Mouse (Mus musculus) forebrain, embryonic 13.5 days (tissue): ENCODE data around the gene Tigd4. TPM values are rescaled to one million over a fixed set of nuclear protein-coding genes. Genes with fewer than 3 reads are reported as not detected.
"Not testable (repeated sequence)": the region's sequence is repeated elsewhere in the genome, so short reads cannot be mapped to it uniquely, and the experiment has no call there.

Experiments
- ATAC-seq: fragments of 200-750 bp; cut with Nextera tagmentation; 2 replicates; pipeline ENCODE4 v1.8.0; 2017
- H3K27ac ChIP-seq: fragments of 300-500 bp; sonication (generic); 2 replicates; pipeline ENCODE4 v1.5.1; 2015; ENCODE audit warnings: inconsistent platforms, mild to moderate bottlenecking, moderate library complexity
- H3K27me3 ChIP-seq: fragments of 300-500 bp; sonication (generic); 2 replicates; pipeline ENCODE4 v1.6.1; 2015; ENCODE audit warnings: mild to moderate bottlenecking, inconsistent platforms
- H3K36me3 ChIP-seq: fragments of 300-500 bp; sonication (generic); 2 replicates; pipeline ENCODE4 v1.6.1; 2015; ENCODE audit warnings: mild to moderate bottlenecking, inconsistent platforms; ENCODE audit not compliant: poor library complexity, severe bottlenecking
- H3K4me1 ChIP-seq: fragments of 300-500 bp; sonication (generic); 2 replicates; pipeline ENCODE4 v1.6.1; 2015; ENCODE audit warnings: inconsistent platforms
- H3K4me2 ChIP-seq: fragments of 300-500 bp; sonication (generic); 2 replicates; pipeline ENCODE4 v1.6.1; 2015; ENCODE audit warnings: inconsistent platforms, mild to moderate bottlenecking, moderate library complexity
- H3K4me3 ChIP-seq: fragments of 300-500 bp; sonication (generic); 2 replicates; pipeline ENCODE4 v1.5.1; 2015; ENCODE audit warnings: mild to moderate bottlenecking, inconsistent platforms
- H3K9ac ChIP-seq: fragments of 300-500 bp; sonication (generic); 2 replicates; pipeline ENCODE4 v1.6.1; 2015; ENCODE audit warnings: mild to moderate bottlenecking, inconsistent platforms
- H3K9me3 ChIP-seq: fragments of 300-500 bp; sonication (generic); replicated peaks from 2 replicates; pipeline ENCODE4 v1.6.1; 2016; ENCODE audit warnings: inconsistent platforms
- WGBS: fragments of 180-500 bp; shearing (Covaris S2); methylation state at CpG from one replicate; pipeline ENCODE4 v1.1.7; 2015; 5-methylcytosine and 5-hydroxymethylcytosine counted together
- polyA plus RNA-seq: library from polyadenylated mRNA; unstranded; fragments of >200 nt; fragmentation: Nextera tagmentation; extraction: Ambion mirVana; gene quantifications from 2 replicates; pipeline ENCODE4 v1.2.1, GENCODE M21; 2015

The Tigd4 gene
- polyA plus RNA-seq, result not detected in 2 replicates

DNA sequence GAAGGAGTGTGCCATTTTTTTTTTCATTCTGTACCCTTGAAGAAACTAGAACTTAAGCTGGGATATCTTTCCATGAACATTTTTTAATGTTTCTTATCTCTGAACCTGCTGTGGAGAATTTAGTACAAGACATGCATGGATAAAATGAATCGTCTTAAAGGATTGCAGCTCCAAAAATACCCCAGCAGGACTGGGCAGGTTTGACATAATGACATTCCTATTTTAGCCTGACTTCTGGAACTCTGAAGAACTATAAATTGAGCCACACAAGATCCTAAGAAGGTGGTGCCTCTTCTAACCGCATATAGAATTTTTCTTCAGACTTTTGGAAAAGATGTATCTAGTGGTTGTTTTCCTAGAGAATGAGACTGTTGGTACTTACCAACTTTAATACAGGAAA is at the start of gene Tigd4:
TSS of gene Tigd4 (plus strand) at position 301 of the 400 bp plus-strand sequence.
- H3K9me3 ChIP-seq, result no peaks in the 10 kb centered on the region
- H3K36me3 ChIP-seq, result no peaks in the 10 kb centered on the region
- H3K9ac ChIP-seq, result no peak within 1 kb of the TSS
- peaks cover 12% of the 10 kb centered on the region for H3K4me1 ChIP-seq
- WGBS, result 91% methylated on average over 2 of the region's 2 CpGs
- no peak within 1 kb of the TSS for H3K27ac ChIP-seq
- peaks cover 9% of the 10 kb centered on the region for H3K27me3 ChIP-seq
- no peak within 1 kb of the TSS for H3K4me2 ChIP-seq
- ATAC-seq, result no peak
- no peak within 1 kb of the TSS for H3K4me3 ChIP-seq

DNA sequence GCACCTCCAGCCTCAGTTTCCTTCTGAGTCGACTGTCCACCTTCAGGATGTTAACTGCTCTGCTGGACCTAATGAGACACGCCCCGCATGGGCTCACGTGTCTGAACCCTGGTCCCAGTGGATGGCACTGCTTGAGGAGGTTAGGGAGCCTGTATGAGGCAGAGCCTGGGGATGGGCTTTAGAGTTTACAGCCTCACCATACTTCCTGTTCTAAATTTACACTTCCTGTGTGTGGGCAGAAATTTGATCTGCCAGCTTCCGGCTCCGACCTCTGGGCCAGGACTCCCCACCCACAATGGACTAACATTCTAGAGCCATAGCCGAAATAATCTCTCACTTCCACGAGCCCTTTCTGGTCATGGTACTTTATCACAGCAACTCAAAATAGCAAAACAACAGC is 46.2 kb upstream of the Tigd4 start:
- no peak for ATAC-seq
- Histone ChIP-seq H3K4me3 (no peak overlapping the region), H3K27ac (no peak overlapping the region), H3K9ac (no peak overlapping the region), H3K36me3 (no peaks in the 10 kb centered on the region), H3K4me1 (no peaks in the 10 kb centered on the region), H3K27me3 (no peaks in the 10 kb centered on the region), H3K9me3 (no peaks in the 10 kb centered on the region), H3K4me2 (no peak overlapping the region)
- WGBS, result 81% methylated on average over 8 of the region's 8 CpGs

DNA sequence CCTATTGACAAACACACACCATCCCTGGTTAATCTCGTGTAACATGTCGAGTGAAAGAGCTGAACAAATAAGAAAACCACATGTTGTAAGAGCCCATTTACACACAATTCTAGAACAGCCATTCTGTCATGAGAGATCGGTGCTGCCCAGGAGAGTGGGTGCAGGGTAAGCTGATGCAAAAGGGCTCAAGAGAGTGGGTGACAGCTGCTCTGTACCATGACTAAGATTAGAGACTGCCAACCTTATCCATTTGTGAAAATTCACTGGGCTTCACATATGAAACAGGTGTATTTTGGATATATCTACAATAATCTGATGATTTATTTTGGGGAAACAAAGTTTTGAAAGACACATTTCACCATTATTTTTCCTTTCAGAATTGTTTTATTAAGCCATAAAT is 37.6 kb upstream of the Tigd4 start:
- Histone ChIP-seq H3K4me2 (no peak overlapping the region), H3K4me3 (no peak overlapping the region), H3K9me3 (no peaks in the 10 kb centered on the region), H3K4me1 (no peaks in the 10 kb centered on the region), H3K27ac (no peak overlapping the region), H3K9ac (no peak overlapping the region), H3K27me3 (no peaks in the 10 kb centered on the region), H3K36me3 (no peaks in the 10 kb centered on the region)
- WGBS, result 83% methylated on average over 3 of the region's 3 CpGs
- no peak for ATAC-seq

DNA sequence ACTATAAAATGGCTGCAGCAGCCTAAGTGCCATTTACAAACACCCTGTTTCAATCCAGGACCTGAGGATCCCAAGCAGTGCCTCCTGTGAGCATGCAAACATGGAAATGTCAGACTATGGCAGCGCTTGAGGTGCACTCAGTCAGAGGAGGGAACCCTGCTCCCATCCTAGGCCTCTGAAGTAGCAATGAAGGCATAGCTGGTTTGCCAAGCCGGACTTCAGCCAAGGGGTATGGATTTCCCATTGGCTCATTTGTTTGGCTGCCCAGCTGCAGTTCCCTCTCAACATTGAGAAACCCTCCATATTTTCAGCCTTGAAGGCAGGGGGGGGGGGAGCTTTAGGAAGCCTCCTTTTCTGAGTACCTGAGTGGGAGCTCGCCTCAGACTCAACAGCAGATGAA is 35.1 kb upstream of the Tigd4 start:
- no peaks in the 10 kb centered on the region for H3K4me1 ChIP-seq
- no peak overlapping the region for H3K9ac ChIP-seq
- no peak overlapping the region for H3K4me3 ChIP-seq
- H3K27me3 ChIP-seq, result no peaks in the 10 kb centered on the region
- H3K9me3 ChIP-seq, result no peaks in the 10 kb centered on the region
- ATAC-seq, result no peak
- no peak overlapping the region for H3K27ac ChIP-seq
- H3K36me3 ChIP-seq, result no peaks in the 10 kb centered on the region
- no peak overlapping the region for H3K4me2 ChIP-seq
- 95% methylated on average over 3 of the region's 3 CpGs for WGBS

DNA sequence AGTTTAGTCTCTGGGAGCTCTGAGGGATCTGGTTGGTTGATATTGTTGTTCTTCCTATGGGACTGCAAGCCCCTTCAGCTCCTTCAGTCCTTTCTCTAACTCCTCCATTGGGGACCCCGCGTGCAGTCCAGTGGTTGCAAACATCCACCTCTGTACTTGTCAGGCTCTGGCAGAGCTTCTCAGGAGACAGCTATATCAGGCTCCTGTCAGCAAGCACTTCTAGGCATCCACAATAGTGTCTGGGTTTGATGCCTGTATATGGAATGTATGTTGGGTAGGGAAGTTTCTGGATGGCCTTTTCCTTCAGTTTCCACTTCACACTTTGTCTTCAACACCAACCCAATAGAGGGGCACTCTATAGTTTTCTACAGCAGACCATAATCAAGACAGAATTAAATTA is 30.5 kb upstream of the Tigd4 start:
- not testable (repeated sequence) for H3K9ac ChIP-seq, H3K4me2 ChIP-seq, H3K9me3 ChIP-seq, H3K27me3 ChIP-seq, H3K27ac ChIP-seq, H3K4me3 ChIP-seq, ATAC-seq, H3K36me3 ChIP-seq, H3K4me1 ChIP-seq
- 94% methylated on average over 2 of the region's 2 CpGs for WGBS

DNA sequence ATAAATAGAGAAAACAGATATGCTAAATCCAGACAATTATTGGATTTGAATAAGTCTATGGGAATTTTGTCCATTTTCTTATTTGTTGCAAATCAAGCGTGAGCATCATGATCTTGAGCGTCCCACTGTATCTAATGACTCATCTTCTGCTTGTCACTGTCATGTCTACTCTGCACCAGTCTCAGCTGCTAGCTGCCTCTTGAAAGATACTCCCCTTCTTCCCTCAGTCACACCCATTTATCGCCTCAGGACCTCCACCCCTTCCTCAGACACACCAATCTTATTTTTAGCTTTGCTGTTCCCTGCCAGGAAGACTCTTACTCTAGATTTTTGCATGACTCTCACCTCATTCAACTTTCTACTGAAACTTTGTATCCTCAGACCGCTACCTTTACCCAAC is 30.0 kb upstream of the Tigd4 start:
- ATAC-seq, result no peak
- Histone ChIP-seq H3K9ac (no peak overlapping the region), H3K4me3 (no peak overlapping the region), H3K36me3 (no peaks in the 10 kb centered on the region), H3K4me1 (peaks cover 5% of the 10 kb centered on the region; the same call in 1 of the 2 replicates), H3K4me2 (no peak overlapping the region), H3K27ac (no peak overlapping the region), H3K27me3 (no peaks in the 10 kb centered on the region), H3K9me3 (no peaks in the 10 kb centered on the region)
- WGBS, result 94% methylated on average over 4 of the region's 4 CpGs

DNA sequence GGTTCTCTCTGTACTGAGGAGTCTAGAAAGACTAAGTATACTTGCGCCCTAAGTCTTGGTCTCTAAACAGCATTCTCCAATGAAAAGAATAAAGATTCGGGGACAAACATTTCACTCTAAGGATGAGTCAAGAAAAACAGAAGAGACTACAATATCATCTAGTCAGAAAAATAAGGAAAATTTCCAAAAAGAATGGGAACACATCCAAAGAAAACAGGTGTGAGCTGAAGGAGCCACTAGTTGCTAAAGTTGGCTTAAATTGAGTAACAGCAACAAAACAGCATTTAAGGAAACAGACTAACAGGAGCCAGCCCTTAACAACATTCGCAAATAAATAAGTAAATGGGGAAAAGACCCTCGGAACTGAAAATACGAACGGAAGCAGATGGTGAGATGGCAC is 24.8 kb upstream of the Tigd4 start:
- no peak overlapping the region for H3K4me3 ChIP-seq
- no peaks in the 10 kb centered on the region for H3K36me3 ChIP-seq
- H3K9ac ChIP-seq, result no peak overlapping the region
- no peak overlapping the region for H3K4me2 ChIP-seq
- H3K9me3 ChIP-seq, result no peaks in the 10 kb centered on the region
- no peak for ATAC-seq
- WGBS, result 92% methylated on average over 6 of the region's 6 CpGs
- peaks cover 8% of the 10 kb centered on the region for H3K4me1 ChIP-seq
- no peaks in the 10 kb centered on the region for H3K27me3 ChIP-seq
- no peak overlapping the region for H3K27ac ChIP-seq

DNA sequence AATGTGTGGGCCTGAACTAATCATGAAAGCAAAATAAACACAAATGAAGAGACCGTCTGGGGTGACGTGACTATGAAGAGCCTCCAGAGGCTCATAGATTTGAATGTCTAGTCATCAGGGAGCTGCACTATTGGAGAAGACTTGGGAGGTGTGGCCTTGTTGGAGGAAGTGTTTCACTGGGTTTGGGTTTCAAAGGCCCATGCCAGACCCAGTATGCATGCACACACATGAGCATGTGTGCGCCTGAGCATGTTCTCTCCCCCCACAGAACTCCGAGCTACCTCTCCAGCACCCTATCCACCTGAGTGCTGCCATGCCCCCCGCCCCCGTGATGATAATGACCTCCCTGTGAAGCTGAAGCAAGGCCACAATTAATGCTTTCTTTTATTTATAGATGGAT is 23.8 kb upstream of the Tigd4 start:
- Histone ChIP-seq H3K4me3 (no peak overlapping the region), H3K4me2 (no peak overlapping the region), H3K4me1 (peaks cover 8% of the 10 kb centered on the region), H3K9me3 (no peaks in the 10 kb centered on the region), H3K27ac (no peak overlapping the region), H3K27me3 (no peaks in the 10 kb centered on the region), H3K36me3 (no peaks in the 10 kb centered on the region), H3K9ac (no peak overlapping the region)
- no peak for ATAC-seq
- 81% methylated on average over 6 of the region's 6 CpGs for WGBS

DNA sequence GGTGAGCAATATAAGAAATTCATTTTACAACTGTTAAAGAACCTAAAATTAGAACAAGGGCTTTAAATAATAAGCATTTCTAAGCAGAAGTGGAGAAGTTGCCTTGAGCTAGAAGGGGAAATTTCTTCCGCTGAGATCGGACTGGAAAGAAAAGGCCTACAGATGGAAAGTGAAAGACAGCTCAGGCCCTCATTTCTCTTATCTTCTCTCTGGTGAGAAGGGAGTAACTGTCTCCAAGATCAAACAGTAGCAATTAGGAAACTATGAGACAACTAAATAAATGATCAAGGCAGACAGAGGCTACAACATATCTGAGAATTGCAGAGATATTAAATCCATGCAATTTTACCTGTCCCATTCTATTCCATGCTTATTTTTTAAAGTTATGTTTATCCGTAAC is 22.9 kb upstream of the Tigd4 start:
- WGBS, result 91% methylated on average over 3 of the region's 3 CpGs
- ATAC-seq, result no peak

DNA sequence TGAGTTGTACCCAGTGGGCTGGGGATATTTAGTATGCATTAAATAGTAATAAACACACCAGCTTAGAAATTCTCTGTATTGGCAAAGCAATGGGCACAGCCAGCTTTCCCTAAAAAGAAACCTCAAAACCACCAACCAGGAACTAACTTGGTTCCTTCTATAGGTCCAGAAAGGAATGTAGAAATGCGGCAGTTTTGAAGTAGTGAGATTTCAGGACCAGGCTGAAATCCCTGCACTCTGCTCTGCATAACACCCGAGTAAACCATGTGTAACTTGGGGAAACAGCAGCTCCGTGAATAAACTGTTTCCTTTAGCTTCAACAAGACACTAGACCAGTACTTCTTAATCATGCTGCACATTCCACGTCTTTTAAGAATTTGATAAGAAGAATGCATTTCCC is 12.7 kb upstream of the Tigd4 start:
- H3K4me3 ChIP-seq, result peak overlapping the region; percentile 81; the same call in 1 of the 2 replicates
- no peak overlapping the region for H3K27ac ChIP-seq
- no peak for ATAC-seq
- peaks cover 31% of the 10 kb centered on the region for H3K4me1 ChIP-seq
- 76% methylated on average over 4 of the region's 4 CpGs for WGBS
- no peaks in the 10 kb centered on the region for H3K27me3 ChIP-seq
- peak overlapping the region; percentile 95 for H3K4me2 ChIP-seq
- H3K9me3 ChIP-seq, result no peaks in the 10 kb centered on the region
- H3K9ac ChIP-seq, result 0 out of 2 replicates have a peak overlapping the region, but pooled peaks have one; percentile 83
- no peaks in the 10 kb centered on the region for H3K36me3 ChIP-seq

More for the DNA sequence above, 22.9 kb upstream of the Tigd4 start:
- Histone ChIP-seq H3K36me3 (no peaks in the 10 kb centered on the region), H3K9ac (no peak overlapping the region), H3K27me3 (no peaks in the 10 kb centered on the region), H3K27ac (no peak overlapping the region), H3K4me1 (peaks cover 8% of the 10 kb centered on the region), H3K4me3 (no peak overlapping the region), H3K4me2 (no peak overlapping the region), H3K9me3 (no peaks in the 10 kb centered on the region)

DNA sequence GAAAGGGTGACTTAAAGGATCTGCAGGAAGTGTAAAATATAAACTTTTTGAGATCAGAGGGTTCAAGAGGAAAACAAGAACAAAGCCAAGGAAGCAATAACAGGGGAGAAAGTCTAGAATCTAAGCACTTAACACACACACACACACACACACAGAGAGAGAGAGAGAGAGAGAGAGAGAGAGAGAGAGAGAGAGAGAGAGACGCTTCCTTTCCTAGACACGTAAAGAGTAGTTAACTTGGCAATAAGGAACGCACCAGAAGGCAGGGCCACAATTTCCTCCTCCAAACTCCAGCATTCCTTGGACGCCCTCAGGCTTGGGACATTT is 11.7 kb upstream of the Tigd4 start:
- WGBS, result 0% methylated on average over 4 of the region's 4 CpGs
- H3K36me3 ChIP-seq, result no peaks in the 10 kb centered on the region

DNA sequence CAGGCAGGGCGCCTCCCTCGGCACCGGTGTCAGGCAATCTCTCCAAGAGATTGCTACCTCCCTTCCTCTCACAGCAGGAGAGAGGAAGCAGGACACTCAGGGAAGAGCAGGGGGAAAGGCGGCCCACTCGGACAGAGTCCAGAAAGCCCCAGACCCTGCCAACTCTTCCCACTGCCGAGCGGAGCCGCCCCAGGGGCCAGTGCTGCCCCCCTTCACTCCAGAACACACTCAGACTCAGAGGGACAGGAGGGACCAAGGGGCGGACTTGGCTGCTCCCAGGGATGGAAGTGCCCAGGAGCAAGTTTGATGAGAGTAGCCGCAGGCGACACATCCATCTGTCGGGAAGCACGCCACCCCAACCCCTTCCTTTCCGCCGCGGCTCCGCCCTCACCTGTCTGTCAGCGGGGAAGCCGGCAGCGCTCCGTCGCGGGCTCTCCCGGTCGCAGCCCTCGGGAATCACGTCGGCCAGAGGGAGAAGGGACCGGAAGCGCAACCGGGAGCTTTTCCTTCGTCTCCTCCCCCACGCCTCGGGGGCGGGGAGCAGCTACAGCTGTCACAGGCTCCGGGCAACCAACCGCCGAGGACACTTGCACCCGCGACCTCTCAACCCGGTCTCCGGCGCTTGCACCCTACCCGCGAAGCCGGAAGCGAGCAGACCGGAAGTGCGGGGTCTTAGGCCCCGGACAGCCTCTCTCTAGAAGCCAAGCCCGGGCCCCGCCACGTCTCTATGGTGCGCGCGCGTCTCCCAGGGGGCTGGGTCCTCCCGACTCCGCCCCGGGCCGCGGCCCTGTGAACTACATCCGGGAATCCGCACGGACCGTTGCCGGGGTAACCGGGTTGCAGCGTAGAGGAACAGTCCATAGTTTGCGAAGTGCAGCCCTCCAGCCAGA is 11.1 kb upstream of the Tigd4 start, which contains the start of gene Arfip1:
TSS of gene Arfip1 (minus strand) at position 603 of the 890 bp plus-strand sequence.
- Histone ChIP-seq H3K4me3 (peak within 1 kb of the TSS; percentile 81), H3K9me3 (no peaks in the 10 kb centered on the region), H3K27me3 (no peaks in the 10 kb centered on the region), H3K4me1 (peaks cover 31% of the 10 kb centered on the region), H3K36me3 (no peaks in the 10 kb centered on the region), H3K27ac (peak within 1 kb of the TSS; percentile 84), H3K4me2 (peak within 1 kb of the TSS; percentile 95), H3K9ac (peak within 1 kb of the TSS; percentile 83)
- peak; percentile 98 for ATAC-seq
- WGBS, result under 1% methylated on average over 68 of the region's 70 CpGs

More for the DNA sequence above, 11.7 kb upstream of the Tigd4 start:
- Histone ChIP-seq H3K4me3 (peak overlapping the region; percentile 81), H3K4me2 (peak overlapping the region; percentile 95), H3K4me1 (peaks cover 31% of the 10 kb centered on the region), H3K9me3 (no peaks in the 10 kb centered on the region), H3K27me3 (no peaks in the 10 kb centered on the region), H3K9ac (peak overlapping the region; percentile 83), H3K27ac (peak overlapping the region; percentile 84)
- ATAC-seq, result no peak

DNA sequence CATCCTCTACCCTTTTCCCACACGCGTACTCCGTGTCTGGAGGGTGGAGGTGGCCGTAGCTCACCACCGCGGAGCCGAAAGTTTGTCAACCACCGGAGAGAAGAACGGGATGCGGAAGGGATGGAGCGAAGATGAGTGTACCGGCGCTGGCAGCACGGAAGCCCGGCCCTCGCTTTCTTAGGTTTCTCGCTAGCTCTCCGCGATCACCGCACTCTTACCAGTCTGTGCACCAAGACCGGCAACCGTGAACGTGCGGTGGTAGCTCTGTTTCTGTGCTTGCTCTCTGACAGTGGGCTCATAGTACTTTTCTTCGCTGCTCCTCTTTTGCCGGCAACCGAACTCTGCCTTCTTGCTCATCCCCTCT is 10.5 kb upstream of the Tigd4 start:
- H3K9me3 ChIP-seq, result no peaks in the 10 kb centered on the region
- H3K4me2 ChIP-seq, result peak overlapping the region; percentile 95
- peak overlapping the region; percentile 83 for H3K9ac ChIP-seq
- peak overlapping the region; percentile 81 for H3K4me3 ChIP-seq
- 0% methylated on average over 27 of the region's 27 CpGs for WGBS
- H3K27ac ChIP-seq, result peak overlapping the region; percentile 84
- no peaks in the 10 kb centered on the region for H3K36me3 ChIP-seq
- H3K27me3 ChIP-seq, result no peaks in the 10 kb centered on the region
- peaks cover 31% of the 10 kb centered on the region for H3K4me1 ChIP-seq
- peak; percentile 65 for ATAC-seq
